Mouse (Mus musculus) left cerebral cortex, adult 8-10 months (tissue): ENCODE measurements around the gene Gm20388. TPM values are rescaled to one million over a fixed set of nuclear protein-coding genes. Genes with fewer than 3 reads are reported as not detected.

ENCODE experiments used
- DNase-seq, 2 experiments: peaks; one replicate each; pipeline ENCODE4 v3.0.0; 2022; ENCODE audit warnings: low spot score in 2 of 2
- total RNA-seq, 4 experiments: library from RNA; stranded (reverse); gene quantifications; 2 replicates each; pipeline ENCODE4 v1.2.4; 2022

The Gm20388 gene
- total RNA-seq, 4 experiments from 2014 or later, result 10.4 to 20.8 (median 16.4) TPM

DNA sequence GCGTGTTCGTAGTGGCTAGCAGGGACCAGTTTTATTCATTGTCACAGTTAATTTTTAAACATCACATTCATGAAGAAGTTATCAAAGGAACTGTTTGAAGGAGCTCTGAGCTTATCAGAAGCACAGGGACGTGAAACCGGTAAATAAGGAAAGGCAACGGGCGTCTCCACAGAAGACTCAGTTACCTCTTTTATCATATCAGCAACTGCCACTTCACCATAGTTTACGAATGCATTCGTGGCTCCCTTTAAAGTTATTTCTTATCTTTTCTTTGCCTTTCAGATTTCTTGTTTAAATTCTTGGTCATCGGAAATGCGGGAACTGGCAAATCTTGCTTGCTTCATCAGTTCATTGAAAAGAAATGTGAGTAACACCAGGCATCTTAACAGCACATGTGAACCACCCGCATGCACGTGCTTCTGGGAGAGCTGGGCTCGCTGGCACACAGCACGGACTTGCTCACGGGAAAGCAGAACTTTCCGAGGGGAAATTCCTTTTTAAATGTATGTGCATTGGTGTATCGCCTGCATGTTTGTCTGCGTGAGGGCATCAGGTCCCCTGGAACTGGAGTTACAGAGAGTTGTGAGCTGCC lies 3913.0 kb downstream of the Gm20388 start:
- no peak for DNase-seq

DNA sequence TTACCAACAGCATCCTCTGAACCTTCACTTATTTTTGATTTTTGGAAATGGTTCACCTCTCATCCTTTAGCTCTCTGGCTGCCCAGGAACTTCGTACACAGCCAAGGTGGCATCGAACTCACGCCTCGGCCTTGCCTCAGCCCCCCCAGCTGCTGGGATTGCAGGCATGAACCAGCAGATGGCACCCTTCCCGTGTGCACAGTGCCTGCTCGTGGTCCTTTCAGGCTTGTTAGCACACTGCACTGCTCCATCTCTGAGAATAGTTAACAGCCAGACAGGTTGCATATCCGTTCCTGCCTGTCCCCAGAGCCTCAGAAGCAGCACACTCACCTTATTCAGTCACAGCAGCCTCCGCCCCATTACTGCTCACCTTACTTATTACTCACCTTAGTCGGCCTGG lies 3915.4 kb downstream of the Gm20388 start:
- DNase-seq, result no peak

DNA sequence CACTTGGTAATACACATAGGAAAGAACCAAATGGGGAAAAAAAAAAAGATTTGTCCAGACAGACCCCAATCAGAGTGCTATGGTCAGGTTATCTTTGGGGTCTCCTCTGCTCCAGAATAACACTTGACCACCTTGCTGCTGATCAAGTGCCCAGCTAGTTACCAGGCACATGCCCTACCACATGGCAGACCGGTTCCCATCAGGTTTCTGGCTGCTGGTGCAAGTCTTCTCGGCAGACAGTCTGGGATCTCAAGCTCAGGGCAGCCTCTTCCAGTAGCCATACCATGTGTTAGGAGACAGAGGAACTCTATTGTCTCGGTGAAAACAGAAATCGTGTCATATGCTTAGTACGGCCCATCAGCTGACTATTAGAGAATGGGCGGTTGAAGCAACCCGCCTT lies 3916.1 kb downstream of the Gm20388 start:
- DNase-seq, result no peak

DNA sequence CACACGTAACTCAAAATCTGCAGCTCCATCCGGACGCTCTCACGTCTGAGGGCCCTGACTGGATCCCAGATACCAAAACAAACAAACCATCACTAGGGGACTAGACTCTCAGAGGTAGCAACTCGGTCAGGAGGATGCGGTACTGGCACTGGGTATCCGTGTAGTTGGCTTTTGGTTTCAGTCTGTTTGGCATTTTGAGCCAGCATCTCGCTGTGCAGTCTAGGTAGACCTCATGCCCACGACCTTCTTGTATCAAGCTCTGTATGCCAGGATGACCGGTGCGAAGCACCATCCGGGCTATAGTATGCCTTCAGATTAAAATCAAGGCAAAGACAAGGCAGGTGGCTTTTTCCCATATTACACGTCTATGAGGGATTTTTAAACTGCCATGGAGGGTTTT lies 3916.9 kb downstream of the Gm20388 start:
- DNase-seq, result no peak

DNA sequence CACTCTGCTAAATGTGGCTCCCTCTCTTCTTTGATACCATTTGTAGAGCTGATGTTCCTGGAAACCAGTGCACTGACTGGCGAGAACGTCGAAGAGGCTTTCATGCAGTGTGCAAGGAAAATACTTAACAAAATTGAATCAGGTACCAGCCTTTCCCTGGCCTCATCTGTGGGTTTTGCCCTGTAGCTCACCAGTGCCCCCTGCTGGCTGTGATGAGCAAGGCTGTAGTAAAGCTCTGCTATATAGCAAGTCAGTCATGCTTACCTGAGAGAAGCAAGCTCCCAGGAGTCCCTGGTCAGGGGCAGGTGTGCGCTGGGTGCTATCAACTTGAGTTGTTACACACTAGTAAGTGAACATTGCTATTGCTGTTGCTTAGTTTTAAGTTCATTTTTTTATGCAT lies 3922.1 kb downstream of the Gm20388 start:
- no peak for DNase-seq

DNA sequence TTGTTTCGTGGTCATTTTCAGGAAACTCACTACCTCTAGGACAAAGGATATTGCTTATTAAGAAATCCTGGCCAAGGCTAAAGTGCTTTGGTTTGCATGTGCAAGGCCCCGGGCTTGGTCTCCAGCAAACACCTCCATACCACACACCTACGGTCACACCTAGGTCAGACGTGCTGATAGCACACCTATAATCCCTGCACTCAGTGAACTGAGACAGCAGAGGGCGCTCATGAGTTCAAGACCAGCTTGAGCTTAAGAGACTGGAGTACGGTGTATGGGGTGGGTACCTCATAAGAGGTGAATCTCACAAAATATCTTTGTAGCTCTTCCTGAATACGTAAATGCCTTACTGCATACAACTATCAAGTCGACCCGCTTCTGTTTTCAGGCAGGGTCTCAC lies 3924.8 kb downstream of the Gm20388 start:
- DNase-seq, result peak in 1 of 2 experiments; percentile 63

DNA sequence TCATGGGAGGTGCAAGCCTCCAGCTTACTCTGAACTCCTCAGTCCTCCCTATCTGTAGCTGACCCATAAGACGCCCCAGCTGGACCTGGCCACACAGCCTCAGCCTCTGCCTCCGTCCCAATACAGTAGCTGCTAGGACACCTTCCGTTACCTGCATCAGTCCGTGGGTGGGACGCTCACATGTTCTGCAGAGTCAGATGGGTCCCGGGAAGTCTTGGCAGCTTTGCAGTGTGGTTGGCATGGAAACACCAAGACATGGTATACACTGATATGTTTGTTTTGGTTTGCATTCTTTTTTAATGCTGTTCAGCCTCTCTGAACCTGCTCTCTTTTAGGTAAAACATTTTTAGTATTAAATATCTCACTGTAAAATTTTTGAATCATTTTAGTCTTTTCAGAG lies 3925.7 kb downstream of the Gm20388 start:
- DNase-seq, result peak in 1 of 2 experiments; percentile 65

DNA sequence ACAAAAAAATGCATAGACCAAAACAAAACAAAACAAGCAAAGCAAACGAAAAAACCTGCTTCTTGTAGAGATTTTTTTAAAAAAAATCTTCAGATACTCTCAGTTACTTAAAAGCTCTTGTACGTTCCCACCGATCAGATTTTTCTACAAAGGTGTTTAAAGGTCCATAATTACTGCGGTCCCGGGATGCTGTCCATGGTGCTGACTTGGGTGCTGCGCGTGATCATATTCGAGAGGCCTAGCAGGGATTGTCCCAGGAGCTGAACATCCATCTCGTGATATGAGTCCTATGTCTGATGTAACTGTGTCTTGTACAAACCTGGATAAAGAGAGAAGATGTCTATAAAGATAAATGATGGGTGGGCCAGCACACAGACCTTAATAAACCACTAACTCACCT lies 3927.9 kb downstream of the Gm20388 start:
- no peak for DNase-seq

DNA sequence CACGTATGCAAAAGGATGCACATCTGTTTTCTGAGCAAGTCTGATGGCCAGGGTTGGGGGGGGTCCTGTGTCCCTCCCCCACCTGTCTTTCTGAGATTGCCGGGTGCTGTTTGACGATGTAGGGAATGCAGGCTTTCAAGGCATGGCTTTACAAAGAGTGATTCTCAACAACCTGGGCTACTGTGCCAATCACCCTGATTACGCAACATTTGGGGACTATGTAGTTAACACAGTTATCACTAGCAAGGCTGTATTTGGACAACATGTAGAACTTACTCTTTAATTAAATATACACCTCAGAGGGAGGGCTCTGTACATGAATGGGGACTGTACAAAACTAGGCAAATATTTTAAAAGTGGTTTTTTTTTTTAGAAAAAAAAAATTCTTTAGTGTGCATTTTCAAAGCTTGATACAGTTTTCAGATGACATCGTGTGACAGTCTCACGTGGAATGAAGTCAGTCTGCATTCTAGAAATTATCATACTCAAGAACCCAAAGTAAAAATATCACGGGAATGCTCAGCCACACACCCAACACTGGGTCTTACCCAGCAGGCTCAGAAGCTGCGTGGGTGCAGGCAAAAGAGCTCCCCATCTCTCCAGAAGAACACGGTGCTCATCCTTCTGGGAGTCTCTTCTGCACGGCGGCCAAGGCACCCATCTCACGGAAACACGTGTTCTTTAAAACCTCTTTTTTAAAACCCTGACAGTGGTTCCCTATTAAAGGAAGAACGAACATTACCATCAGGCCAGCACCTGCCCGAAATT lies 3930.1 kb downstream of the Gm20388 start:
- DNase-seq, result peak in 1 of 2 experiments; percentile 90

DNA sequence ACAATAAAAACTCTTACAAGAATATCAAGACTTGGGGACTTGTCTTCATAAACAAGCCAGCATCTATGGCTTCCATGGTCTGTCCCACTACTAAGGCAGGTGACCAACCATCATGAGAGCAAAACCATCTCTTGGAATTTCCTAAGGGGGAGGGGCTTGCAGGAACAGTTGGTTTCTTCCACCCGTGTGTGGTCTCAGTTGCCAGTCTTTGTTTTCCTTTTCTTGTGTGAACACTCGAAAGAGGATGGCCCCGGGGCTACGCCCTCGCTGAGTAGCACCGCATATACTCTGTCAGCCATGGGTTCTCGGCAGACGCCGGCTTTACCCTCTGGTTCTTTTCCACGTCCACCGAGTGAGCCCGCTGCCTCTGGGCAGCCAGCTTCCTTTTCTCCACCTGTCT lies 3931.4 kb downstream of the Gm20388 start:
- DNase-seq, result no peak

DNA sequence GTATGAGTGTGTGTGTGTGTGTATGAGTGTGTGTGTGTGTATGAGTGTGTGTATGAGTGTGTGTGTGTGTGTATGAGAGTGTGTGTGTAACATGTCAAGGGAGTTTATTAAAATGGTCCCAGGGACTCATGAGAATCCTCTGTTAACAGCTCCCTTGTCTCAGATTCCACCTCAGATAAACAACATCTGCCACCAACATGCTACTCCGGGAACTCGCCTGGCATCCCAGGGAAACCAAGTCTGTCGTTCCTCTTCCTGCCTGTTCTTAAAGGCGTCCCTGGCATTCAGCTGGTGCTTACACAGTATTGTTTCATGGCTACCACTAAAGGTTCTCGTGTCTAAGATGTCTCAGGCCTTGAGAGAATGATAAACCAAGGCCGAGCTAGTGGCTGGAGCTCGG lies 3933.7 kb downstream of the Gm20388 start:
- DNase-seq, result no peak

DNA sequence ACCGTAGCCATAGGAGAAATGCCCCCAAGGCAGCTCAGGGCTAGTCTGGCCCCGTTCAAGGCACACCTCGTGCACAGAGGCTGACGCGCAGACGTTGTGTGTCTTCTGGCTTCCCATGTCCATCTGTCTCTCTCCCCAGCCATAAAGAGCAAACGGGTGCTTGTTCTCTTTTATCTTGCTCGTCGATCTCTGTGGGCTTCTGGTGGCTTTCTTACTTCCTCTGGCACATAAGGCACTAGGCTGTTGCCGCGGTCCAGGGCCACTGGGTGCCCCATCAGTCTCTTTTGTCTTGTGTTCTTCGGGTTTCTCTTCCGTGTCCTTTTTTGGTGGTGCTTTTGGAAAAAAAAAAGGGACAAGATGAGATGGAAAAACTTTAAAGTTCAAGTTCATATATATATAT lies 3934.5 kb downstream of the Gm20388 start:
- no peak for DNase-seq

DNA sequence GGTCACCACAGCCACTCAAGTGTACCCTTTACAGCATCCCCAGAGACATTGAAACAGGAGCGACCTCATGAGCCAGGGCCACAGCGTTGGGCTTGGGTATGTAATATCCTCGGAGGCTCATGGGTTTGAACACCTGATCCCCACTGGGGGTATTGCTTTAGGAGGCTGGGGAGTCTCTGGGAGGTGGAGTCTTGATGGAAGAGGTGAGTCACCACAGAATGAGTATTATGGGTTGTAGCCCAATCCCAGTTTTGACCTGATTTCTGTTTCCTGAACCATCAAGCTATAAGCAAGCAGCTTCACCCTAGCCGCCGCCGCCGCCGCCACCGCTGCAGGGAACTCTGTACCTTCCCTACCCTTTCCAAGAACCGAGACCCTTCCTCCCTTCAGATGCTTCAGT lies 3935.3 kb downstream of the Gm20388 start:
- no peak for DNase-seq

DNA sequence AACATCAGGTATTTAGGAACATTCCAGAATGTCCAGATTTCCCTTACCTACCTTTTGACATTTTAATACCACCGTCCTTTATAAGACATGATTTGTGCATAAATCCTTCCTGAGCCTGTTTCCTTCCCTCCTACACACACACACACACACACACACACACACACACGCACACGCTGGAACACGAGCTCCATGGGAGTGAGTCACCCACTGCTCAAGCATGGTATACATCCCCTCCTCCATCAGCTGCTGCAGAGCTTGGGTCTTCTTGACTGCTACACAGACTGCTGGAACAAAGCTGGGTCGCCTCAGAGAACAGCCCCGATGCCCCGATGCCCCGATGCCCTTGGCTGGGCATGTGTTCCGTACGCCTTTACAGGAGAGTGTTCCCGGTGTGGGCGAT lies 3935.9 kb downstream of the Gm20388 start:
- DNase-seq, result peak in 1 of 2 experiments; percentile 73

DNA sequence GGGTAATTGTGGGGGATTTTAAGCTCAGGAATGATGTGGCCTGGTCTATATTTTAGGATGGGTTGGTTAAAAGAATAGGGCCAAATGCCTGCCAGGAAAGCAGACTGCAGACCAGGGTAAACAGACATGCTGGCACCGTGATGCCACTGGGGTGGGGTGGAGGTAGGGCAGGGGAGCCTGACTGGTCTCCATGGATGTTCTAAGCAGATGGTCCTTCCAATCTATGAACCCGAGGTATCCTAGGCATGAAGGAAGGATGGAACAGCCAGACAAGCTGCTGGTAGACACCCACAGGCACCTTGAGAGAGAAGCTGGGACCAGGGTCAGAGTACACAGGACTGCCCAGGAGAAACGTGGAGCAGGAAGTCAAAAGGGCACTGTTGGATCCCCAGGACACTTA lies 3936.9 kb downstream of the Gm20388 start:
- DNase-seq, result no peak

DNA sequence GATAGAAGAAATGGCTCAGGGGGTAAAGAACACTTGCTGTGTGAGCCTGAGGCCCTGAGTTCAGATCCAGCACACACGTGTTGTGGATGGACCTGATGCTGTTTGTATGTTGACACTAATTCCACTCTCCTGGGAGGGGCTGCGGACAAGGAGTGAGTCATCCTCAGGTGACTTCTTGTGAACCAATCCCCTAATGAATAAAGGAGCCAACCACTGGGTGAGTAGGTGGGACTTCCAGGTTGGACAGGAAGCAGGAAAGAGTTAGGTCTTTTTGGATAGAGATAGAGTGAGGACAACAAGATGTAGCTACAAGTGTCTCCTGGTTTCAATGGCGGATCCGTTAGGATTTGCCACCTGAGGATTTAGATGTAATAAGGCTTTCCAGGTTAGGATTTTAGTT lies 3938.7 kb downstream of the Gm20388 start:
- DNase-seq, result no peak

DNA sequence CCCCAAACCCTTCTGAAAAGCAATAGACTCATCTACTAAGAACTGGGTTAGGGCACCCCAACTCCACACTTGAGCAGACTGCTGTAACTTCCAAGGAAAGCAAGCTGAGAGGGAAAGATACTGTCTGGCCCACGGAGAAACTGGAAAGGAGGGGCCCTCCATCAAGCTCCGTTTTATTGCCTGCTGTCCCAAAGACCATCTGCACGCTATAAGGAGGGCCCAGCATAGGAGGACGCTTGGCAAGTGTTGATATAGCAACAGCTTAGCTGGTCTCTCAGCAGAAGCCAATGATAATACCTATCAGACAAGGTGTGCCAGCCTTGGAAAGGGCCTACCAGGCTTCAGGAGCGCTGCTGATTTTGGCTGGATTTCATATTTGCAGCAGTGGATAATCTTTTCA lies 3940.9 kb downstream of the Gm20388 start:
- DNase-seq, result no peak

DNA sequence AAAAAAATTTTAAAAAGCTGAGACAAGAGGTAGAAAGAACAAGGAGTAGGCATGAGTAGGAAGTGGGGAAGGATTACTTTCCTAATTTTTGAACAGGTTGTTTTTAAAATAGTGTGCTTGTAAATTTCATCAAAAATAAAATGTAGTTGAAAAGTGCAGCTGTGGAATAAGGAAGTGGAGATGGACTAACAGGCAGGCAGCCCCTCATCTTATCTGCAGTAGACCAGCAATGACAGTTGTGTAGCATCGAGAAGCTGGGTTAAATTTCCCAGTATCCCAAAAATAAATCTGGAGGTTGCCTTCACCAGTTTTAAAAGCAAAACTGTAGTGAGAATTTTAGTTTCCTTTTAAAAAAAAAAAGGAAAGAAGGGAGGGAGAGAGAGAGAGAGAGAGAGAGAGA lies 3943.6 kb downstream of the Gm20388 start:
- DNase-seq, result no peak

DNA sequence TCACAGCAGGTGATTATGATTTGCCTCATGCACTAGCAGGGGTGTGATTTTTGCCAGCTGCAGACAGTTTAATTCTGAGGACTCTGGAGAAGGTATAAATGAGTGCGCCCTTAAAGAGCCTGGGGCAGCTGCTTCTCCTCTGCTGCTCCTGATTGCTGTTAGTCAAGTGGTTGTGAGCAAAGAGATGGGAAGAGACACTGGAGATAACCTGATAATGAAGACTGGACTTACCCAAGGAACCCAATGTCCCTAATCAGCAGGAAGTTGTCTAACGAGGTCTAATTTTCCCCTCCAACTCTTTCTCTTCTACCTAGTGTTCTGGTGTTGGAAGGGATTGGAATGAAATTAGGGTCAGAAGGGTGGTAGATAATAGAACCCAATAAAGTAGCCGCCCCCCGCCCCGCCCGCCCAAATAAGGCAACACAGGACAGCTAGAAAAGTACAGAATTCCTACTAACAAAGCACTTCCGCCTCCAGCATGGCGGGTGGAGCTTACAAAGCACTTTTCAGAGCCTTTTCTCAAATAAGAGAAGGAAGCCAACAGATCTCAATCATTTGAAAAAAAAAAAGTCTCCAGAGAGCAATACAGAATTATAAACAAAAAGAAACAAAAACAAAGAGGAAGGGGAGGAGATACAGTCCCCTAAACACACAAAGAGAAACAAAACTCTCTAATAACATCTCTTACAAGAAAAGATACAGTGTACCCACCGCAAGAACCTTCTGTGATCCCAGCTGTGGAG lies 3944.3 kb downstream of the Gm20388 start:
- DNase-seq, result no peak

DNA sequence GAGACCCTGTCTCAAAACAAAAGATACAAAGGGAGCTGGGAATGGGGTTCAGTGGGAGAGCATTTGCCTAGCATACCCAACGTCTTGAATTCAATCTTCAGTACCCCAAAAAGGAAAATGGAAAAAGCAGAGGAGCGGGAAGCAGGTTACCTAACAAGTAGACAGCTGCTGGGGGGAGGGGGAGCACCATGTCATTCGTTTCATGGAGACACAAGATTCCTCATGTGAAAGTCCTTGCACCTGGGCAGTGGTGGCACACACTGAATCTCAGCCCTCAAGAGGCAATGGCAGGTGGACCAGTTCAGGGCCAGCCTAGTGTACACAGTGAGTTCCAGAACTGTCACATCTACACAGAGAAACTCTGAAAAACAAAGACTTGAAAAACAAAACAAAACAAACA lies 3946.7 kb downstream of the Gm20388 start:
- no peak for DNase-seq

DNA sequence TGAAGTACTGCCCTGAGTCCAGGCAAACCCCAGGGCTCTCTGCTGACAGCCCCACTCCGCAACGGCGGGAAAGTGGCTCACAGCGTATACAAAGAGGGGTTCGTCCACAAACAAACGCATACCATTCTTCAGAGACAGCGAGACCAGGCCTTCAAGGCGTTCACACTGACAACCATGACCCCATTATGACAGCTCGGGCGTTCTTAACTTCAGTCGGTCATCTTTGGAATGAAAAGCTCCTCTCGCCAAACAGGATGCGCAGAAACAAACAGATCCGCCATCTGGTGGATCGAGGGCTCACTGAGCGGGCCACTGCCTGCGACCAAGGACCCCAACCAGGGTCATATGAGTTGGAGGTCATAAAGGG lies 3947.9 kb downstream of the Gm20388 start:
- DNase-seq, result no peak

DNA sequence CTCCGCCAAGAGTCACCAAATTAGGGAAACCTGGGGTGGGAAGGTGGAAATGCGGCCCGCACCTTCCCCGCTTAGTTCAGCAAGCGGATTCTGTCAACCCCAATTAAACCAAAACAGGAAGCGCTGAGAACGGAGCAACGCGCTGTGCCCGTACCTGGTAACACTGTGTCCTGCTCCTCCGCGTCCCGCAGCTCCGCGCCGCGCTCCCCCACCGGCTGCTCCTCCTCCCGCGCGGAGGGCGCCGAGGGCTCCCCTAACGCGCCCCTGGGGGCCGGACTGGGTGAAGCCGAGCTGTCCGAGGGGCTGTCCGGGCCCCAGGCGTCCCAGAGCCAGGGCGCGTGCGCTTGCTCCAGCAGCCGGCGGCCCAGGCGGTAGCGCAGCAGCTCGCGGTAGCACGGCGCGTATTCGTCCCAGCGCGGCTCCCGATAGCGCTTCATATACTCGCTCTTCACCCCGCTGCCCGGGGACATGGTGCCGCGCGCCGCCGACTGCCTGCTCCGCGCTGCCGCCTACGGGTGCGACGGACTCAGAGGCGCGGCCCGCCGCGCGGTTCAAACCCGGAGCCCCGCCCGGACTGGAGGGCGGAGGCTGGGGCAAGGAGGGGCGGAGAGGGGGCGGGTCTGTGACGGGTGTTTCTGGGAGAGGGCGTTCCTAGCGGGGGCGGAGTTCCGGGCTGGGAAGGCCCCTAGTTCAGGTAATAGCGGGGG lies 3948.5 kb downstream of the Gm20388 start:
- DNase-seq, result peak; percentile 78 to 91
